Mouse (Mus musculus) thymus, postnatal 4 days (tissue): Measurements from ENCODE around the gene Nsd2.
"Not testable (repeated sequence)": the region's sequence is repeated elsewhere in the genome, so short reads cannot be mapped to it uniquely, and the experiment has no call there.

Experiments
- DNase-seq: peaks from one replicate; pipeline ENCODE4 v3.0.0; 2021

Gene Nsd2

DNA sequence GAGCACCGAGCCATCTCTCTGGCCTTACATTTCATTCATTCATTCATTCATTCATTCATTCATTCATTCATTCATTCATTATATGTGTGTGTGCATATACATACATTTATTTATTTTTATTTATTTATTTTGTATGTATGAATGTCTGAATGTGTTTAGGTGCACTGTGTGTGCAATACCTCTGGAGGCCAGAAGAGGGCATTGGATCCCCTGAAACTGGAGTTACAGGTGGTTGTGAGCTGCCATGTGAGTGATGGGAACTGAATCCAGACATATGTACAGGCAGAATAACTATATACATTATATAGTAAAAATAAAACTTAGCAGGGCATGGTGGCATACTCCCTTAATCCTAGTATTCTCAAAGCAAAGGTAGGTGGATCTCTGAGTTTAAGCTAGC is 32.6 kb downstream of the Nsd2 start:
- DNase-seq: peak; percentile 35

DNA sequence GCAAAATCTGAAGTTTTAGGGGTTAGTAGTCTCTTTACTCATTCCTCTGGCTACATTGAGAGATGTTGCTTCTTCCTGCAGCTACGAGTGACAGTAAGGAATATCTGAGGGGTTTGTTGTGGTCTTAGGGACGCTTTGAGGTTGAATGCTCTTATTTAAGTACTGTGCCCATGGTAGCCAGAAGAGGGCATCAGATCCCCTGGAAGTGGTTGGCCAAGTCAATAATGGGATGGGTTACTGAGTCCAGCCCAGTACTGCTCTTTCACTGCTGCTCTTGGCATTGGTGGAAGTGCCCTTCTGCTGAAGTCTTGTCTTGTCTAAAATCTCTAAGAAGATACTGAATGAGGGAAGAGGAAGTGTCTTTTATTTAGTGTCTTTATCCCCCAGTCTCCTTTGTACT is 33.5 kb downstream of the Nsd2 start:
- no peak for DNase-seq

DNA sequence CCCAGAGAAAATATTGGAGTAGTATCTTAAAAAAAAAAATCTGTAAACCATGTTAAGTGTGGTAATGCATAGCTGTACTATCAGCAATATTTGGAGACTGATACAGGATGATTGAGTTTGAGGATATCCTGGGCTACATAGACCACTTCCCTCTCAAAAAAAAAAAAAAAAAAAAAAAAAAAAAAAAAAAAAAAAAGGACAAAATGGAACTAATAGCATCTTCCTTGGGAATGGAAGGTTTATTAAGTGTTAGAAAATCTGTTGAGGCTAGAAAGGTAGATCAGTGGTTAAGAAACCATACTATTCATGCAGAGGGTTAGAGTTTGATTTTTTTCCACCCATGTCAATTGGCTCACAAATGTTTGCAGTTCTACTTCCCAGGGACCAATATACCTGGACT is 37.2 kb downstream of the Nsd2 start:
- no peak for DNase-seq

DNA sequence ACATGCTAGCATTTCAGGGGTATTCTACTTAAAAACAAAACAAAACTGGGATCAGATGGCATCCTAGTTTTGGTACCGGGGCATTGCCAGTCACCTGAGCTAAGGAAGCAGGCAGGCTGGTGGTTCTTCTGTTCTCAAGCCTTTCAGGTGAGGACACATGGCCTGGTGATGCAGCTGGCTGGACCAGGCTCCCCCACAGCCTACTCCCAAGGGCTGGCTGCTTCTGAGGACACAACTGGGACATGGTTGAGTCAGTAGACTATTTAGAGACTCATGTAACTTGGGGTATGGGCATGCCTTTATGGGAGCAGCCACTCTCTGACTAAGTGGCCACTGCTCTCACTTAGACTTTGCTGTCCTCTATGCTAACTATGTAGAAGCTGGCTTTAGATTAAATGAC is 54.9 kb downstream of the Nsd2 start:
- no peak for DNase-seq

DNA sequence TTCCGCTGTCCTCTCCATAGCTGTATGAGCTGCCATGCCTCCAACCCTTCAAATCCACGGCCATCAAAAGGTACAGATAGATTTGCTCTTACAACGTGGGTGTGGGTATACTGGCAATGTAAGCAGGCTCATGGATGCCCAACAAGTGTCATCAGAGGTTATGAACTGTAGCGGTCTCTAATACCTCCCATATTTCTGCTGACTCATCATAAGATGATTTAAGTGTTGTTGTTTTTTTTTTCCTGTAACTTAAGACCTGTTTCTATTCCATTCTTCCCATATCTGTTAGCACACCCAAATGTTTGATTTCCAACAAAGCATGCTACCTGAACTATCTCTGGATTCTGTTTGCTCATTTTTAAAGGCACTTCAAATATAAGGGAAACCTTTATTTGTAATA is 60.6 kb downstream of the Nsd2 start:
- DNase-seq: no peak

DNA sequence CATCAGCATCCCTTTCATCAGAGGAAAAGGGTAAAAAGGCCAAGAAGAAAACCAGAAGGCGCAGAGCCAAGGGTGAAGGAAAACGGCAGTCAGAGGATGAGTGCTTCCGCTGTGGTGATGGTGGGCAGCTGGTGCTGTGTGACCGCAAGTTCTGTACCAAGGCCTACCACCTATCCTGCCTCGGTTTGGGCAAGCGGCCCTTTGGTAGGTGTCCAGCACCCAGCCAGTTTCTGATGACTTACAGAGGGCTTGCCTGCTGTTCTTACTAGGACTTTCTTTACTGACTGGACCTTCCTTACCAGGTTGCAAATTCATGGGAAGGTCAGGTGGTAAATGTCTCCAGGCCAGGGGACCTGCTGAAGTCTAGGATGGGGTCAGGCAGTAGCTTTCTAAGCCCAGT is 72.9 kb downstream of the Nsd2 start:
- no peak for DNase-seq

DNA sequence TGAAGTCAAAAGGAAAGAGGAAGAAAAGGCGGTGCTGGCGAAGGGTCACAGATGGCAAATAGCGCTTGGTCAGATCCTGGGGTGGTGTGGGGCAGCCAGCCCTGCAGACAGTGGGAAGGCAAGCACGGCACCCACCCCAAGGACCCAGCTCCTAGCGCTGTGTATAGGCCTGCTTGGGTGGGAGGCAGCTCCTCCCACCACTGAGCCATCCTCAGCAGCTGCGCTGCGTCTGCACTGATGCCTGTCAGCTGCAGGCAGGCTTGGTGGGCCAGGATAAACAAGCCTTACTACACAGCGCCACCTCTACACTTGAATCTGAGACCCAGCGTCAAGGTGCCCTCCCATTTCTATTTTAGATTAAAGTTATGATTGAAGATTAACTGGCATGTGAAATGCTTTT is 74.6 kb downstream of the Nsd2 start:
- no peak for DNase-seq

DNA sequence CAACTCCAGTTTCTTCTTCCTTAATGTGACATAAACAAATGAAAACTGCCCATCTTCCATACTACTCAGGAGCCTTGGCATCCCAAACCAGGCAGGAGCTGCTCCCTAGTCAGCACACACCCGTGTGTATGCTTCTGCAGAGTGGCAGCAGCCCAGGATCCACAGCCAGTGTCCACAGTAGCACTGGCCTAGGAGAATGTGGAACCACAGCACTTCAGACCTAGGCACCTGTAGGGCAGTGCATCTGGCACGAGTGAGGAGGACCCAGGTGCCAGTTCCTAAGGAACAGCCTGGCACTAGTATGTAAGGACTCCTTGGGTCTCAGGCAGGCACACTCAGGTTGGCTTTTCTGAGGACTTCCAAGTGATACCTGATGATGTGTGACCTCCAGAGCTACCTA is 76.6 kb downstream of the Nsd2 start:
- DNase-seq: no peak

DNA sequence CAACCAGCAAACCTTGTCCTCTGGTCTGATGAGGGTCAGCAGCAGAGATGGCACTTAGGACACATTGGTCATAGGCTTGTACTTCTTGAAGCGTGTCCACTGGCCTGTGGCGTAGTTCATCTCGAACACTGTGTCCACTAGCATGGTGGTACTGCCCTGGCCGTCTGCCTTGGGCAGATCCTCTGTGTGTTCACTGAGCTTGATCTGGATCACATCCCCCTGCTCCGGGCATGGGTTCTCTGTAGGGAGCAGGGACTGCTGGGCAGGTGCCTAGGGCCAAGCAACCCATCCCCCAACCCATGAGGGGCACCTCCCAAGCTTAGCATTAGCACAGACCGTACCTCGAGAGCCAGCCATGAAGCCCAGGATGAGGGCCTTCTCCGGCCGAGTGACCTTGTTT is 78.1 kb downstream of the Nsd2 start:
- DNase-seq: no peak

DNA sequence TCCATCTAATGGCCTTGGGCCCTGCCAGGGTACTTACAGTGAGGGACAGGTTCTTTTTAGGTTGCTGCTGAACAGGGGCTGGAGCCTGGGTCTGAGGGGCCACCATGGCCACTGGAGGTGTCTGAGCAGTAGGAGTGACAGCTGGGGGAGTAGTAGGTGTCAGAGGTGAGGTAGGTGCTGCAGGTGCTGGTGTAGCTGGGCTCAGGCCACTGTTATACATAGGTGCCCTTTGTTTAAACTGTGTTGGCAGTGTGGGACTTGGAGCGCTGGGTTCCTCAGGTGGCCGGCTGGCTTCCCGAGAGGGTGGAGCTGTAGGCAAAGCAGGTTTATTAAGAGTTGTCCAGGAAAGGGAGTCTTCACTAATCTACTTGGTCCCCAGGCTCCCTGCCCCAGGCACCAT is 78.7 kb downstream of the Nsd2 start:
- DNase-seq: no peak

DNA sequence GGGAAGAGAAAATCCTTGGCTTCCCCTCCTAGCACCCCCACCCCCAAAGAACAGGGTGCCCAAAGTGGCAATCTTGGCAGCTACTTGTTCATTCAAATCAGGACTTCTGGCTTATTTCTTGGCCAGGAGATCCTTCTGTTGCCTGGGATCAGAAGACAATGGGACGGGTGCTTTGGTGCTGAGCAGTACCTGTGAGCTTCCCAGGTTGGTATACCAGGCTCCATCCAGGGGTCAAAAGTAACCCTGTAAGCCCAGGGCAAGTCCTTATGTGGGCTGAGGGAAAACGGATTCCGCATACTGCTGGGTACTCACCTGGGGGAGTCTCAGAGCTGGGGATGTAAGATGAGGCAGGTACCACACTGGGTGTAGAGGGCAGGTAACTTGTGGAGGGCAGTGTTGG is 79.6 kb downstream of the Nsd2 start:
- no peak for DNase-seq

DNA sequence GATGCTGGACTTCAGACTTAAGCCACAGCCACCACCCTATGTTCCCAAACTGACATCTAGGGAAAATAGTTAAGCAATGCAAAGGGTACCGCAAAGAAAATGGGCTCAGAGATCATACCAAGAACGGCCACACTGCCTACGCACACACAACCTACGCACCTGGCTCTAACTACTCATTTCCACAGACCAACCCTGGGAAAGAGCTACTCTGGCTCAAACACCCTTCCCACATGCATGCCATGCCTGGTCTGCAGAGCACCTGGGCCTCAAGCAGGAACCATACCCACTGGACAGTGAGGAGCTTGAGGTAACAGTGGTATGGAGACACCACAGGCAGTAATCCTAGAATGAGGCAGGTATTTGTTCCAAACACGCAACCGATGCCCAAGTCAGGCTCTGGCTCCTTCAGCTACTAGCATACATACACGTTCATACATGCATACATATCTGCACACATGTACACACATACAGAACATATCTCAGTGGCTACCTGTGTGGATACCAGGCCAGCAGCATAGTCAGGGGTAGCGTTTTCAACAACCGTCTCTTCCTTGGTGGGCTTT is 80.3 kb downstream of the Nsd2 start:
- DNase-seq: no peak

DNA sequence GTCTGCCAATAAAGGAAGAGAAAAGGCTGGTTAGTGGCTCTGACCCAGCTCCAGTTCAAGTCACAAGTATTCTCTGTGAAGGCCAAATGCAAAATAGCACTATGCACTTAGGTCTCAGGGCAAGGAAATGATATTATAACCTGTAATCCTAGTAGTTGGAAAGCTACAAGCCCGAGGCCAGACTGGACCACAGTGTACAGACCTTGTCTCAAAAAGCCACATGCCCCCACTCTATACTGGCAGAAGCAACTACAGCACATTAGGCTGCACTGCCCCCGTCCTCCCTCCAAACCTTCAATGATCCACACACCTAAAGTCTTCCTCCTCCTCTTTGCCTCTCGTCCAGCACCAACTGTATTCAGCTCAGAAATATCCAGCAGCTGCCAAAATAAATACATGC is 80.8 kb downstream of the Nsd2 start:
- no peak for DNase-seq

DNA sequence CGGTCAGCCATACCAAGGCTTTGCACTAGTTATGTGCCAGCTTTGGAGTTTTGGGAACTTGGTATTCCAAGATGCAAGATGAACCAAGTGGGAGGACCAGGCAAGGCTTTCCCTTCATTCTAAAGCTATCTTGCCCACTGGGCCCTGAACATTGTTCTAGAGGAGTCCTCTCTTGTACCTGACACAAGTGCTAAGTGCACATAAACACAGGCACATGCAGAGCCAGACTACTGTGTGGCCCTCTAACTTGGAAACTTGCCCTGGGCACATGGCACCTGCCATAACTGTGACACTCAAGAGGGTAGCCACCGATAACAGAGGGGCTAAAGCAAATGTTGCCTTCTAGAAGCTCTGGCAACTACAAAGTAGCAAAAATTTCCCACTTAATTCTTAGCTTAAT is 82.2 kb downstream of the Nsd2 start:
- DNase-seq: no peak

DNA sequence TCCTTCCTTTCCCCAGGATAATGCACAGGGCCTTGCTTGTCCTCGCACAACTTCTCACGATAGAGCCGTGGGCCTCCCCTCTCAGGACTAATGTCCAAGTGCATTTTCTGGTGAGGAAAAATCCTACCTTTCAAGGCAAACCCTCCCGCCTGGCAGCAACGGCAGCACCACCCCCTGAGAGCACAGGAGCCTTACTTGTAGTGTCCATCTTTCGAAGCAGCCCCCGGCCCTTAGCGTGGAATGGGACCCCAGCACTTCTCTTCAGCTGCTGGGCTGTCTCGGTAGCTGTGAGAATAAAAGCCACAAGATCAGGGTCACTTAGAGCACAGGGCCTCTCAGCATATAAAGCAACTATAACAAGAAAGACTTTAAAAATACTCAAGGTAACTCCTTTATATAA is 82.7 kb downstream of the Nsd2 start:
- no peak for DNase-seq

DNA sequence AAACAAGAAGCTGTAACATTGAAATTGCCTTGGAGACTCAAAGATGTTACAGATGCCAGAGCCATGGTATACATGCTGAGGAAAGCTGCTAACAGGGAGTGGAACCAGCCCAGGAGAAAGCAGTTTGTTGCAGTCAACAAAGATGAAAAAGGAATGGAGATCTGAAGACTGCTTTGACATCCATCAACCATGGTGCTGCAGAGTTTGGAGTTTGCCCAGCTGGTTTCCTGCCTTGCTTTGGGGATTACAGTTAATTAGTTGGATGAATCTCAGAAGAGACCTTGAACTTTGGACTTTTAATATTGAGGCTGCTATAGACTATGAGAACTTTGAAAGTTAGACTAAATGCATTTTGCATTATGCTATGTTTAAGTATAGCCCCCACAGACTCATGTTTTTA is 94.5 kb downstream of the Nsd2 start:
- not testable (repeated sequence) for DNase-seq

DNA sequence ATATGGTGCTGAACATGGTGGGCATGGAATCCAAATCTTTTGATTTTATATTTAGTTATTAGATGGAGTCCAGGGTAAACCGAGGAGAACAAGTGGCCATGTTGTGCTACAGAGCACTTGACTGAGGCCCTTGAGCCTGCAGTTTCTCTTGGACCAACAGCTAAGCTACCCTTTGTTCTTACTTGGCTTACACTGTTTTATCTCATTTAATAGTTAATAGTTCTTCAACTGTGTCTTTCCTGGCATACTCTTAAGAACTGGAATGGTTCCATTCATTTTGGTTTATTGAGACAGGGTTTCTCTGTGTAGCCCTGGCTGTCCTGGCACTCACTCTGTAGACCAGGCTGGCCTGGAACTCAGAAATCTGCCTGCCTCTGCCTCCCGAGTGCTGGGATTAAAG is 96.1 kb downstream of the Nsd2 start:
- DNase-seq: not testable (repeated sequence)

DNA sequence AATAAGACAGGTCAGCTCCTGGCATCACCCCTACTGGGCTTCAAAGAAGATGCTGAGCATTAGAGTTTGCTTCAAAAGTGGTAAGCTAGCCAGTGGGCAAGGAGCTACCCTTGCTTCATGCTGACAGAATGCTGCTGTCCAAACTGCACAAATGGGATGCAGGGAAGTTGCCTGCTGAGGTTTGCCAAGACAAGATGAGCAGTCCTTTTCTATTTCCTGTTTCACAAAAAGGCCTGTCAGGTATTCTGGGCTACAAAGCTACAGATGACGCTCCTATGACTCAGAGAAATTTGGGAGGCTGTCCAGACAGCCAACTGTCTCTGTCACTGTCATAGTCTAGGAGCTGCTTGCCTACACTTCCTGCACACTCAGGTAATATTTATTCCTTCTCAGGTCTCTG is 98.9 kb downstream of the Nsd2 start:
- DNase-seq: no peak

DNA sequence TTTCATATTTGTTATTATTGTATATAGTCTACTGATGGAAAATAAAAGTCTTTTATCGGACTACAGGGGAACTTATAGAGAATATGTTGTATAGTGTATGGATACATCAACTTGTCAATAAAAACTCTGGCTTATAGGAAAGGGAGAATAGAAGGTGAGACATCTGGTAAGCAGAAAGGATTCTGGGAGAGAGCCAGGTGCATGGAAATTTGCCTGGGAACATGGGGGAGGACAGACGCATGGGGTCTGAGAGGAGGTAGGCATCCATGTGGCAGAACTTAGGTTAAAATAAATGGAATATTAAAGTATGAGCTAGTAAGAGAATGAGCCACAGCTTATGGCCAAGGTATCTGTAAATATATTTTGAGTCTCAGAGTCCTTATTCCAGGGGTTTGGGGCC is 99.5 kb downstream of the Nsd2 start:
- DNase-seq: no peak

DNA sequence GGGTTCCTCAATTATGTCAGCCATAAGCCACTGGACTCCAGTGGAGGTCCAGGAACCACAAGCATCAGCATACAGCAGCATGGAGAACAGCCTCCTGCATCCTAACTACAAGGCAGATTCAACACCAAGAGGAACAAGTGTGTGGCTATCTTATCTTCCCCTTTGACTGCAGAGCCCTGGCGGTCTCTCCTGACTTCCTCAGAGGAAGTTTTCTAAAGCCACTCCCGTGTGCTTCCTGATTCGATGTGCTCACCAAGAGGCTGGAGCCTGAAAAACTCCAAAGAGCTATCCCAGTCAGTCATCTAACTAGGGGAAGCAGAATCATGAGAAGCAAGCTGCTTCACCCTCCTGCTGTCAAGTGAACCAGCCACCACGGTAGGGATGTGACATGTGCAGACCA is 100.4 kb downstream of the Nsd2 start:
- DNase-seq: no peak

DNA sequence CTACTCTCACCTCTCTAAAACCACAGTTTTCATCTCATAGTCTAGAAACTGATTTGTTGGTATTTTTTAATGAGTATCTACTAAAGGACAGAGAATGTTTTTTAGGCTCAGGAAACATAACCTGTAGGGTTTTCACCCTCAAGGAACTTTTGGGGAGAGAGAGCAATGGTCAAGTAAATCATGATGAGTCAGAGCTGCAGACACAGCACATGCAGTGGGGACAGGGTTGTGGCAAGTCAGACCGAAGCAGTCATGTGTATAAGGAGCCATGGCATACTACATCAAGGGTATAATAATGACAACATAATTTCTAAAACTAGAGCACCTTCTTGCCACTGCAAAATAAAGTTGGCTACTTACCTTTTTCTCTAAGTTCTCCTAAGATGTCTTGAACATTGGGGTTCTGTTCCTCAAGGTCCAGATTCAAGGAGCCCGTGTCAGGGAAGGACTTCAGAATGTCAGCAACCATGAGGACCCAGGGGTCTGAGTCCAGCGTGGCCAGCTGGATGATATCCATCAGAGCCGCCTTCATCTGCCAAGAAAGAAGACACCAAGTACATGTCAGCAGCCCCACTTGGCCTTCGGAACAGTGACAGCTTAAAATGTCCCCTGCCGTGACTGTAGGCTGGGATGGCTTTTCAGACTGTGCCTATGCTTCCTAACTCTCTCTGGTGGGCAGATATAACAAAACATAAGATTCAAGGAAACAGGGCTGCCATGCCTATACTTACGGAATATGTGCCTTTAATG is 101.1 kb downstream of the Nsd2 start:
- no peak for DNase-seq

DNA sequence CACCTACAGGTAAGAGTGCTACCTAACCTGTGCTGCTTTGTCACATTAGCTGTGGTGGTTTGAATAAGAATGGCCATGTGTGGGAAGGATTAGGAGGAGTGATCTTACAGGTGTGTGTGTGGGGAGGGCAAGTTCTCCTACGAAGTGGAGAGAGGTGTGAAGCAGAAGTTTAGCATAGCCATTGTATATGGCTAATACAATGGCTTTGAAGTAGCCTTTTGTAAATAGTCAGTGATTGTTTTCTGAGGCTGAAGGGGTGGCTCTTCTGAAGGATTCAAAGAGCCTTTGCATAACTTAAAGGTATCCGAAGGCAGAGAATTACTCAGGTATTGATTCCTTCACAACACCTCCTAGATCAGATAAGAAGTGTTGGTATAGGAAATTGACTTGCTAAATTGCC is 102.0 kb downstream of the Nsd2 start:
- no peak for DNase-seq

DNA sequence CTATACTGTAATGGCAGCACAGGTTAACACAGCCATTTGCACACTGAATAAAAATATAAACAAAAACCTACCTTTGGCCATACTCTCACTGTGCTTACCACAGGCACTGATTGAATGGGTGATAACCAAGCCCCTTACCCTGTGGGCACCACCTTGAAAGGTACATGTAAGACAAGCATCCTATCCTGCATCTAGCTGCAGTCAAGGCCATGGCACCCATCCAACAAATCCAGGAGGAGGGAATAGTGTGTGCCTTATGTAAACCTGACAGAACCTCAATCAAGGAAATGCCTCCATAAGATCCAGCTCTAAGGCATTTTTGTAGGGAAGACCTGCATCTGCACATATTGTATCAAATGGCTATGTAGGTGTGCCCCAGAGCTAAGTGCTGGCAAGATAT is 105.6 kb downstream of the Nsd2 start:
- no peak for DNase-seq

DNA sequence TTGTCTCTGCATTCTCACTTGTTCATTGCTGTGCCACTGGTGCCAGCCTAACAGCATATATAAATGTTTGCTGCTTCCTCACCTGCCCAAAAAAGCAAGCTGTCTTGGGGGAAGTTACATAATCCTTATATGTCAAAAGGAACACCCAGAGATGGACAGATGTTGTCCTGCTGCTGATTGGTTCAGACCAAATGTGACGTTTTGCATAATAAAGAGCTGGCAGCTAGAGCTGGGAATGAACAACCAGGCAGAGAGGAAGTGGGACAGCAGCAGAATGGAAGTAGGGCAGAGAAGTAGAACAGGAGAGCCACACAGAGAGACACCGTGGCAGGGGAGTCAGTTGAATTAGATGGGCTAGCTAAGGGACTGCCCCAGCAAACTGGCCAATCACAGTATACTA is 111.9 kb downstream of the Nsd2 start:
- DNase-seq: no peak

DNA sequence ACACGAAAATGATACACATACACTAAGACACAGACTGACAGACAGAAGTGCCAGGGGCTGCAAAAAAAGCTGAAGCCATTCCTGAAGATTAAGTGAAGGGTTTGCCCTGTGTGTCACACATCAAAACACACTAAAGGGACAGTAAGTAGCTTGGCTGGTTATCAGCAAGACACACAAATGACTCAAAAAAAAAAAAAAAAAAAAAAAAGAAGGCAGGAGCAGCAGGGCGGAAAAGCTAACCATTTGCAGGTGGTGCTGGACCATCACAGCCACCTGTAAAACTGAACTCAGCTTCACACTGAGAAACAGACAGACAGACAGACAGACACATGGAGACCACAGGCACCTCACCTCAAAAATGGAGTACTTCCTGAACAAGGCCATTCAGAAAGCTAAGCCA is 113.6 kb downstream of the Nsd2 start:
- DNase-seq: no peak
